Mouse (Mus musculus): ENCODE data around the gene Wnt11.

DNA sequence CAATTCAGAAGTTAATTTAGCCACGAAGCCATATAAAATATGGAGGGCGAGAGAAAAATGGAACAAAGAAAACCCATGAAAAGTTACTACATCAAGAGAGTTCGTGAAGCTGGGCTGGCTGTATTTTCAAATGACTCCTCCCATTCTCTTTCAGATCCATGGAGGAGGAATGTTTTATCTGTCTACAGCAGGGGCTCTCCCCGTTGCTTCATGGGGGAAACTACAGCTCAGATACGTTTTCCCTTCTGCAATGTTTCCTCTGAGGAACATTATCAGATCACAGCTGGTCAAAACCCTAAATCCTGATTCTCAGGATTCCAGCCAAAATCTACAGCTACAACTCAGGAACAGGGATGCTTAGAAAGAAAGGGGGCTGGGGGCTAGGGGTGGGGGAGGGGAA lies 59.9 kb downstream of the Wnt11 start:
- TF ChIP-seq CTCF (IDR thresholded peaks at IDR 0.05; ENCODE audit: low read depth) (no peak), EP300 (optimal IDR thresholded peaks at IDR 0.05) (no peak)

All from stomach, postnatal 0 days (tissue).